In the genomic region with DNA sequence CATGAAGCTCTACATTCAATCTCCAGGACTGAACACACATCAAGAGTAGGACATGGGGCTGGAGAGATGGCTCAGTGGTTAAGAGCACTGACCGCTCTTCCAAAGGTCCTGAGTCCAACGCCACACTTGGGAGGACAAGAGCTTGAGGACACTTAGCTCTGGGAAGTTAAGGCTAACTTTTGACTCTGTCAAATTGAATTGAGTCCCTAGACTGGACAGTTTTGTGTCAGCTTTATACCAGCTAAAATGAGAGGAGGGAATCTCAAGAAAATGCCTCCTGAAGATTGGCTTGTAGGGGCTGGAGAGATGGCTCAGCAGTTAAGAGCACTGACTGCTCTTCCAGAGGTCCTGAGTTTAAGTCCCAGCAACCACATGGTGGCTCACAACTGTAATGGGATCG, we compare ENCODE assay signal across 22 mouse cellular contexts. TPM values are rescaled to one million over a fixed set of nuclear protein-coding genes. Genes with fewer than 3 reads are reported as not detected.
DNase-seq lines count a peak whose midpoint lies in the region; ATAC-seq and TF ChIP-seq lines count a peak whose summit lies in the region.
"Not testable (repeated sequence)": the region's sequence is repeated elsewhere in the genome, so short reads cannot be mapped to it uniquely, and the experiment has no call there.
"Had no signal": no experiment of that assay in that cellular context is flagged by ENCODE, and none has a peak within 500 bp of the region (broad histone marks: within the 10 kb centered on the region; RNA-seq: fewer than 3 reads in every experiment).

No protein-coding gene starts in this region.

- DNase-seq in CH12.LX (ENCODE audit: extremely low read depth); heart, postnatal 0 days (ENCODE audit: low spot score); kidney, postnatal 0 days (ENCODE audit: low spot score): not testable (repeated sequence)

- H3K79me2 ChIP-seq in CH12.LX (replicated peaks; ENCODE audit: control insufficient read depth, extremely low read depth, insufficient read depth, poor library complexity, severe bottlenecking): peaks cover 12% of the 10 kb centered on the region
- not testable (repeated sequence) for H3K79me2 ChIP-seq in myocyte (ENCODE audit: control insufficient read depth, insufficient read depth)

- H3K4me2 ChIP-seq in CH12.LX (ENCODE audit: insufficient read depth, low read depth, poor library complexity, severe bottlenecking); heart, embryonic 14.5 days (ENCODE audit: low read length); heart, postnatal 0 days (ENCODE audit: low read depth, low read length); kidney, postnatal 0 days (ENCODE audit: low read length); myocyte (ENCODE audit: low read depth); stomach, embryonic 15.5 days: not testable (repeated sequence)

- H3ac ChIP-seq in myocyte (ENCODE audit: control insufficient read depth, insufficient read length): not testable (repeated sequence)

- not testable (repeated sequence) for TF ChIP-seq EP300 in CH12.LX (IDR thresholded peaks at IDR 0.05; ENCODE audit: low read length); heart, postnatal 0 days (IDR thresholded peaks at IDR 0.05; ENCODE audit: low read depth)

- in situ Hi-C loops in CH12.LX (cut with MboI; ENCODE audit: low pct_ligation_motif_present, low pct_unique_long_range_greater_than_20kb, low sequenced_read_pairs): not testable (repeated sequence)

- dilution Hi-C loops in CH12.LX (cut with MboI; ENCODE audit: extremely low pct_ligation_motif_present, extremely low pct_unique_long_range_greater_than_20kb, low sequenced_read_pairs): not testable (repeated sequence)

- TF ChIP-seq CTCF in CH12.LX (conservative IDR thresholded peaks at IDR 0.05 in 1 of 2, IDR thresholded peaks at IDR 0.05 in 1 of 2; ENCODE audit: low read depth in 2 of 2, low read length in 2 of 2); embryonic fibroblast, embryonic 13.5 days (IDR thresholded peaks at IDR 0.05; ENCODE audit: borderline replicate concordance, insufficient read depth, low read length); heart, postnatal 0 days (IDR thresholded peaks at IDR 0.05; ENCODE audit: low read depth); kidney, postnatal 0 days (IDR thresholded peaks at IDR 0.05; ENCODE audit: low read depth): not testable (repeated sequence)

- 85% methylated on average over 3 of the region's 3 CpGs for WGBS in heart, embryonic 14.5 days
- 89% methylated on average over 3 of the region's 3 CpGs for WGBS in heart, postnatal 0 days
- WGBS in kidney, postnatal 0 days: 94% methylated on average over 3 of the region's 3 CpGs
- 94% methylated on average over 3 of the region's 3 CpGs for WGBS in stomach, embryonic 15.5 days

- H3K9me3 ChIP-seq in CH12.LX (replicated peaks; ENCODE audit: low read length); heart, embryonic 14.5 days (ENCODE audit: control insufficient read depth, low read length); heart, postnatal 0 days (replicated peaks; ENCODE audit: control insufficient read depth, low read length); kidney, postnatal 0 days (replicated peaks; ENCODE audit: low read length); stomach, embryonic 15.5 days: not testable (repeated sequence)

- ATAC-seq in heart, embryonic 14.5 days (ENCODE audit: insufficient number of reproducible peaks, insufficient read depth, low FRiP score, low read depth); heart, postnatal 0 days (ENCODE audit: insufficient read depth, low read depth); kidney, postnatal 0 days (replicated peaks; ENCODE audit: low FRiP score, low read depth); stomach, embryonic 15.5 days (ENCODE audit: insufficient read depth, low FRiP score, low read depth): not testable (repeated sequence)

- not testable (repeated sequence) for H3K27me3 ChIP-seq in CH12.LX (replicated peaks); heart, embryonic 14.5 days (ENCODE audit: control insufficient read depth, insufficient read depth, low read length); heart, postnatal 0 days (ENCODE audit: control insufficient read depth, insufficient read depth, low read length); kidney, postnatal 0 days (ENCODE audit: insufficient read depth, low read length); myocyte (ENCODE audit: control insufficient read depth, insufficient read depth, insufficient read length); stomach, embryonic 15.5 days (replicated peaks)

- TF ChIP-seq POLR2A in CH12.LX (IDR thresholded peaks at IDR 0.05; ENCODE audit: low read depth, low read length); embryonic fibroblast, embryonic 13.5 days (IDR thresholded peaks at IDR 0.05; ENCODE audit: low read depth, low read length); myocyte (IDR thresholded peaks at IDR 0.05; ENCODE audit: insufficient read length, low read depth): not testable (repeated sequence)

- H3K9ac ChIP-seq in CH12.LX (ENCODE audit: insufficient read depth, low read depth); heart, embryonic 14.5 days (ENCODE audit: low read length); heart, postnatal 0 days (replicated peaks; ENCODE audit: low read depth, low read length); kidney, postnatal 0 days (ENCODE audit: low read depth, low read length); stomach, embryonic 15.5 days: not testable (repeated sequence)

- not testable (repeated sequence) for H3K4me3 ChIP-seq in CH12.LX (replicated peaks in 1 of 3; ENCODE audit: low read depth in 2 of 3, low read length in 2 of 3, poor library complexity in 1 of 3); embryonic fibroblast, embryonic 13.5 days (ENCODE audit: insufficient read depth, low read length); heart, embryonic 14.5 days (ENCODE audit: control insufficient read depth in 1 of 2, insufficient read depth in 1 of 2, low read depth in 1 of 2, low read length in 2 of 2); heart, postnatal 0 days (ENCODE audit: low read depth, low read length); kidney, postnatal 0 days (replicated peaks; ENCODE audit: low read depth, low read length); myocyte; stomach, embryonic 15.5 days (replicated peaks)

- H3K36me3 ChIP-seq in CH12.LX (replicated peaks in 1 of 2; ENCODE audit: control insufficient read depth in 1 of 2, insufficient read depth in 1 of 2, low read length in 1 of 2): peaks cover 33 to 77% of the 10 kb centered on the region in 2 experiments
- H3K36me3 ChIP-seq in heart, embryonic 14.5 days (ENCODE audit: control insufficient read depth, insufficient read depth, low read length): peaks cover 47% of the 10 kb centered on the region
- H3K36me3 ChIP-seq in heart, postnatal 0 days (replicated peaks; ENCODE audit: control insufficient read depth, insufficient read depth, low read length): peaks cover 46% of the 10 kb centered on the region
- H3K36me3 ChIP-seq in kidney, postnatal 0 days (ENCODE audit: insufficient read depth, low read length): peaks cover 22% of the 10 kb centered on the region
- peaks cover 36% of the 10 kb centered on the region for H3K36me3 ChIP-seq in myocyte (ENCODE audit: control insufficient read depth, insufficient read depth)
- peaks cover 25% of the 10 kb centered on the region for H3K36me3 ChIP-seq in stomach, embryonic 15.5 days

- H3K27ac ChIP-seq in CH12.LX (ENCODE audit: insufficient read depth, low read depth): not testable (repeated sequence)
- H3K27ac ChIP-seq in embryonic fibroblast, embryonic 13.5 days (ENCODE audit: insufficient read depth, low read length): peak overlapping the region; percentile 86; the same call in 1 of the 2 replicates
- peak overlapping the region; percentile 92 to 98; a peak in 3 of 4 replicates for H3K27ac ChIP-seq in heart, embryonic 14.5 days (replicated peaks in 1 of 2; ENCODE audit: control insufficient read depth in 1 of 2, insufficient read depth in 1 of 2, low read depth in 2 of 2, low read length in 2 of 2)
- H3K27ac ChIP-seq in heart, postnatal 0 days (ENCODE audit: low read depth): peak overlapping the region; percentile 91
- H3K27ac ChIP-seq in kidney, postnatal 0 days: peak overlapping the region; percentile 59; the same call in 1 of the 2 replicates
- H3K27ac ChIP-seq in stomach, embryonic 15.5 days: peak overlapping the region; percentile 80; the same call in 1 of the 2 replicates

- TF ChIP-seq RAD21 in CH12.LX (IDR thresholded peaks at IDR 0.05; ENCODE audit: low read depth, low read length): not testable (repeated sequence)

- peaks cover 0 to 14% of the 10 kb centered on the region in 2 experiments; a peak in 2 of 4 replicates for H3K4me1 ChIP-seq in CH12.LX (ENCODE audit: control insufficient read depth in 1 of 2, insufficient read depth in 2 of 2)
- not testable (repeated sequence) for H3K4me1 ChIP-seq in embryonic fibroblast, embryonic 13.5 days (ENCODE audit: control insufficient read depth, insufficient read depth, low read length); kidney, postnatal 0 days (replicated peaks; ENCODE audit: insufficient read depth, low read length); stomach, embryonic 15.5 days
- H3K4me1 ChIP-seq in heart, embryonic 14.5 days (ENCODE audit: control insufficient read depth in 2 of 2, insufficient read depth in 2 of 2, low read length in 2 of 2): peaks cover 10 to 18% of the 10 kb centered on the region in 2 experiments
- peaks cover 11% of the 10 kb centered on the region for H3K4me1 ChIP-seq in heart, postnatal 0 days (ENCODE audit: control insufficient read depth, insufficient read depth)

RNA-seq across cellular contexts. Expression of gene 1700001K19Rik, which starts 6.5 kb away (rescaled TPM):
- 0.13 TPM in 1 of 2 replicates, not detected in the other for total RNA-seq in CH12.LX (2012; rRNA removed)
- total RNA-seq in CH12.LX (2014; rRNA removed): not detected in 2 replicates
- not detected in 2 replicates for polyA plus RNA-seq in CH12.LX (2012; ENCODE audit: insufficient read length, low read depth)
- polyA plus RNA-seq in embryonic fibroblast, embryonic 13.5 days (2011; ENCODE audit: insufficient read length, low read depth, missing spikeins): not detected in 2 replicates
- polyA plus RNA-seq in heart, embryonic 14.5 days (2014; fragmentation: Nextera tagmentation; extraction: Ambion mirVana): not detected in 2 replicates
- total RNA-seq in heart, postnatal 0 days (2014; rRNA removed; ENCODE audit: low replicate concordance): not detected in 2 replicates
- 0.16 TPM in 1 of 2 replicates, not detected in the other for polyA plus RNA-seq in heart, postnatal 0 days (2015; fragmentation: Nextera tagmentation; extraction: Ambion mirVana)
- not detected in 2 replicates for polyA plus RNA-seq in kidney, postnatal 0 days (2015; fragmentation: Nextera tagmentation; extraction: Ambion mirVana)
- 0.05 TPM for polyA plus RNA-seq in myocyte (2012; fragmentation: generic; extraction: Trizol)
- 0.14 TPM in 1 of 2 replicates, not detected in the other for polyA plus RNA-seq in stomach, embryonic 15.5 days (2015; fragmentation: Nextera tagmentation; extraction: Ambion mirVana)
- total RNA-seq: adrenal gland, adult 2 months; adrenal gland, postnatal 14 days; adrenal gland, postnatal 4 days; common myeloid progenitor, adult 5-6 weeks; G1E; gastrocnemius, postnatal 25 days; heart, adult 18-20 months; heart, postnatal 10 days; heart, postnatal 36 days had no signal
- polyA plus RNA-seq: adrenal gland, adult 2 months; cerebellum, adult 2 months; embryonic facial prominence, embryonic 12.5 days; erythroblast, embryonic 14.5 days; forebrain, embryonic 12.5 days; G1E; hindbrain, embryonic 10.5 days; intestine, postnatal 0 days had no signal

RNA-seq across cellular contexts. Expression of gene Hsp90aa1, which starts 13.6 kb away (rescaled TPM):
- 730 and 1,066 TPM in 2 replicates for total RNA-seq in CH12.LX (2012; rRNA removed)
- 1,361 and 1,740 TPM in 2 replicates for total RNA-seq in CH12.LX (2014; rRNA removed)
- polyA plus RNA-seq in CH12.LX (2012; ENCODE audit: insufficient read length, low read depth): 2,091 and 2,158 TPM in 2 replicates
- 645 and 834 TPM in 2 replicates for polyA plus RNA-seq in embryonic fibroblast, embryonic 13.5 days (2011; ENCODE audit: insufficient read length, low read depth, missing spikeins)
- 635 and 675 TPM in 2 replicates for polyA plus RNA-seq in heart, embryonic 14.5 days (2014; fragmentation: Nextera tagmentation; extraction: Ambion mirVana)
- total RNA-seq in heart, postnatal 0 days (2014; rRNA removed; ENCODE audit: low replicate concordance): 181 and 434 TPM in 2 replicates
- polyA plus RNA-seq in heart, postnatal 0 days (2015; fragmentation: Nextera tagmentation; extraction: Ambion mirVana): 255 and 258 TPM in 2 replicates
- polyA plus RNA-seq in kidney, postnatal 0 days (2015; fragmentation: Nextera tagmentation; extraction: Ambion mirVana): 485 and 487 TPM in 2 replicates
- 110 TPM for polyA plus RNA-seq in myocyte (2012; fragmentation: generic; extraction: Trizol)
- polyA plus RNA-seq in stomach, embryonic 15.5 days (2015; fragmentation: Nextera tagmentation; extraction: Ambion mirVana): 815 and 840 TPM in 2 replicates

RNA-seq across cellular contexts. Expression of gene Wdr20, which starts 48.8 kb away (rescaled TPM):
- 26.2 and 27.4 TPM in 2 replicates for total RNA-seq in CH12.LX (2012; rRNA removed)
- total RNA-seq in CH12.LX (2014; rRNA removed): 20.5 and 22.8 TPM in 2 replicates
- 16.1 and 17.9 TPM in 2 replicates for polyA plus RNA-seq in CH12.LX (2012; ENCODE audit: insufficient read length, low read depth)
- polyA plus RNA-seq in embryonic fibroblast, embryonic 13.5 days (2011; ENCODE audit: insufficient read length, low read depth, missing spikeins): 18.1 and 22.8 TPM in 2 replicates
- polyA plus RNA-seq in heart, embryonic 14.5 days (2014; fragmentation: Nextera tagmentation; extraction: Ambion mirVana): 16.1 and 16.3 TPM in 2 replicates
- 36.9 and 45.8 TPM in 2 replicates for total RNA-seq in heart, postnatal 0 days (2014; rRNA removed; ENCODE audit: low replicate concordance)
- polyA plus RNA-seq in heart, postnatal 0 days (2015; fragmentation: Nextera tagmentation; extraction: Ambion mirVana): 10.7 and 12.1 TPM in 2 replicates
- polyA plus RNA-seq in kidney, postnatal 0 days (2015; fragmentation: Nextera tagmentation; extraction: Ambion mirVana): 18.6 and 20.7 TPM in 2 replicates
- polyA plus RNA-seq in myocyte (2012; fragmentation: generic; extraction: Trizol): 13.9 TPM
- polyA plus RNA-seq in stomach, embryonic 15.5 days (2015; fragmentation: Nextera tagmentation; extraction: Ambion mirVana): 24.0 and 25.3 TPM in 2 replicates
